Mouse (Mus musculus) liver, postnatal 0 days (tissue): Measurements from ENCODE around the gene Dock9. TPM values are rescaled to one million over a fixed set of nuclear protein-coding genes. Genes with fewer than 3 reads are reported as not detected.
A peak's percentile ranks its signal among the peaks of the same experiment; 100 is the strongest.

ENCODE experiments used
- ATAC-seq: fragments of 200-750 bp; cut with Nextera tagmentation; 2 replicates; pipeline ENCODE4 v1.8.0; 2017; ENCODE audit warnings: mild to moderate bottlenecking, moderate library complexity
- DNase-seq: peaks from one replicate; pipeline ENCODE4 v3.0.0-alpha.2; 2016
- H3K27ac ChIP-seq: fragments of 300-500 bp; sonication (generic); 2 replicates; pipeline ENCODE4 v1.5.1; 2014; ENCODE audit warnings: antibody characterized with exemption, moderate library complexity, mild to moderate bottlenecking, low read depth
- H3K27me3 ChIP-seq: fragments of 300-500 bp; sonication (generic); 2 replicates; pipeline ENCODE4 v1.6.1; 2014; ENCODE audit warnings: low read length, control low read depth, mixed read lengths; ENCODE audit not compliant: insufficient read depth
- H3K36me3 ChIP-seq: fragments of 300-500 bp; sonication (generic); replicated peaks from 2 replicates; pipeline ENCODE4 v1.6.1; 2014; ENCODE audit warnings: mild to moderate bottlenecking, control low read depth, low read length, moderate library complexity, mixed read lengths; ENCODE audit not compliant: insufficient read depth
- H3K4me1 ChIP-seq: fragments of 300-500 bp; sonication (generic); 2 replicates; pipeline ENCODE4 v1.6.1; 2014; ENCODE audit warnings: antibody characterized with exemption, mild to moderate bottlenecking, control low read depth; ENCODE audit not compliant: insufficient read depth
- H3K4me2 ChIP-seq: fragments of 300-500 bp; sonication (generic); 2 replicates; pipeline ENCODE4 v1.6.1; 2014; ENCODE audit warnings: low read depth, mild to moderate bottlenecking, low read length, moderate library complexity, mixed read lengths
- H3K4me3 ChIP-seq: fragments of 300-500 bp; sonication (generic); 2 replicates; pipeline ENCODE4 v1.5.1; 2014; ENCODE audit warnings: low read depth, low read length
- H3K9ac ChIP-seq: fragments of 300-500 bp; sonication (generic); replicated peaks from 2 replicates; pipeline ENCODE4 v1.6.1; 2014; ENCODE audit warnings: mild to moderate bottlenecking, moderate library complexity
- H3K9me3 ChIP-seq: fragments of 300-500 bp; sonication (generic); 2 replicates; pipeline ENCODE4 v1.6.1; 2016; ENCODE audit warnings: mild to moderate bottlenecking, control low read depth, low read length, mixed read lengths
- CTCF ChIP-seq: sonication (generic); IDR thresholded peaks from 2 replicates; pipeline ENCODE4 v1.5.1; 2016; ENCODE audit warnings: antibody characterized with exemption, low read depth
- EP300 ChIP-seq: IDR thresholded peaks from 2 replicates; pipeline ENCODE4 v1.6.1; 2016; ENCODE audit warnings: antibody characterized with exemption, low read depth, mild to moderate bottlenecking
- WGBS: fragments of 180-500 bp; shearing (Covaris S2); extraction: QIAGEN DNeasy Blood & Tissue Kit; methylation state at CpG from one replicate; pipeline ENCODE4 v1.1.7; 2014; ENCODE audit not compliant: insufficient replicate concordance; 5-methylcytosine and 5-hydroxymethylcytosine counted together
- polyA plus RNA-seq: library from polyadenylated mRNA; unstranded; fragments of >200 nt; fragmentation: Nextera tagmentation; extraction: Ambion mirVana; gene quantifications from 2 replicates; pipeline ENCODE4 v1.2.1, GENCODE M21; 2015

Dock9 gene
- polyA plus RNA-seq, 1 experiment from 2014 or later, result 1.4 TPM

- TF ChIP-seq CTCF (no peak), EP300 (no peak)
- Histone ChIP-seq H3K27me3 (no peaks in the 10 kb centered on the region), H3K4me2 (no peak overlapping the region), H3K36me3 (no peaks in the 10 kb centered on the region), H3K9ac (no peak overlapping the region), H3K4me3 (no peak overlapping the region), H3K27ac (no peak overlapping the region), H3K4me1 (peaks cover 4% of the 10 kb centered on the region), H3K9me3 (no peaks in the 10 kb centered on the region)
- ATAC-seq (no peak), DNase-seq (no peak)
- WGBS, result 74% methylated on average over 7 of the region's 7 CpGs
These were observed 84.3 kb downstream of the Dock9 start for GRCm38 (mm10) chr14:121713166-121713829.

GRCm38 (mm10) chr14:121711089-121711826 is 86.4 kb downstream of the Dock9 start:
- H3K4me2 ChIP-seq, result 0 out of 2 replicates have a peak overlapping the region, but pooled peaks have one; percentile 18
- peak; percentile 69 for ATAC-seq

GRCm38 (mm10) chr14:121710130-121710529 is 87.5 kb downstream of the Dock9 start:
- DNase-seq, result no peak
- H3K9me3 ChIP-seq, result no peaks in the 10 kb centered on the region
- 64% methylated on average over 3 of the region's 3 CpGs for WGBS
- H3K27me3 ChIP-seq, result no peaks in the 10 kb centered on the region
- no peak overlapping the region for H3K9ac ChIP-seq
- no peak for TF ChIP-seq CTCF
- no peak for TF ChIP-seq EP300
- H3K36me3 ChIP-seq, result no peaks in the 10 kb centered on the region
- no peak for ATAC-seq
- no peak overlapping the region for H3K4me2 ChIP-seq
- peaks cover 8% of the 10 kb centered on the region for H3K4me1 ChIP-seq
- no peak overlapping the region for H3K4me3 ChIP-seq
- H3K27ac ChIP-seq, result no peak overlapping the region

More at GRCm38 (mm10) chr14:121711089-121711826, 86.4 kb downstream of the Dock9 start:
- Histone ChIP-seq H3K27me3 (no peaks in the 10 kb centered on the region), H3K4me1 (peaks cover 8% of the 10 kb centered on the region), H3K36me3 (no peaks in the 10 kb centered on the region), H3K4me3 (no peak overlapping the region), H3K9me3 (no peaks in the 10 kb centered on the region), H3K27ac (0 out of 2 replicates have a peak overlapping the region, but pooled peaks have one; percentile 16), H3K9ac (no peak overlapping the region)
- no peak for DNase-seq
- 50% methylated on average over 14 of the region's 14 CpGs for WGBS
- TF ChIP-seq EP300, result no peak
- no peak for TF ChIP-seq CTCF

- no peaks in the 10 kb centered on the region for H3K27me3 ChIP-seq
- ATAC-seq, result no peak
- no peak overlapping the region for H3K4me3 ChIP-seq
- H3K9me3 ChIP-seq, result no peaks in the 10 kb centered on the region
- no peaks in the 10 kb centered on the region for H3K36me3 ChIP-seq
- no peak overlapping the region for H3K4me2 ChIP-seq
- no peak overlapping the region for H3K9ac ChIP-seq
- peaks cover 8% of the 10 kb centered on the region for H3K4me1 ChIP-seq
- H3K27ac ChIP-seq, result no peak overlapping the region
- DNase-seq, result no peak
- WGBS, result 56% methylated on average over 2 of the region's 2 CpGs
- TF ChIP-seq CTCF, result no peak
- TF ChIP-seq EP300, result no peak
These were observed 89.4 kb downstream of the Dock9 start for GRCm38 (mm10) chr14:121708244-121708643.

- no peak for ATAC-seq
- DNase-seq, result no peak
- WGBS, result 61% methylated on average over 3 of the region's 3 CpGs
- Histone ChIP-seq H3K9me3 (no peaks in the 10 kb centered on the region), H3K4me1 (peaks cover 13% of the 10 kb centered on the region), H3K4me2 (no peak overlapping the region), H3K27ac (no peak overlapping the region), H3K4me3 (no peak overlapping the region), H3K36me3 (no peaks in the 10 kb centered on the region), H3K27me3 (no peaks in the 10 kb centered on the region), H3K9ac (no peak overlapping the region)
- TF ChIP-seq EP300 (no peak), CTCF (no peak)
These were observed 91.1 kb downstream of the Dock9 start for GRCm38 (mm10) chr14:121706482-121706901.

- H3K4me3 ChIP-seq, result no peak overlapping the region
- peaks cover 9% of the 10 kb centered on the region for H3K4me1 ChIP-seq
- no peaks in the 10 kb centered on the region for H3K9me3 ChIP-seq
- no peak overlapping the region for H3K27ac ChIP-seq
- H3K4me2 ChIP-seq, result no peak overlapping the region
- 66% methylated on average over 5 of the region's 5 CpGs for WGBS
- no peaks in the 10 kb centered on the region for H3K27me3 ChIP-seq
- TF ChIP-seq CTCF (no peak), EP300 (no peak)
- ATAC-seq (no peak), DNase-seq (no peak)
- no peaks in the 10 kb centered on the region for H3K36me3 ChIP-seq
- H3K9ac ChIP-seq, result no peak overlapping the region
These were observed 92.0 kb downstream of the Dock9 start for GRCm38 (mm10) chr14:121705644-121706043.
